Mouse (Mus musculus) monocyte, adult 2 months (primary cell): ENCODE measurements around the gene Cx3cr1.
"Not testable (repeated sequence)": the region's sequence is repeated elsewhere in the genome, so short reads cannot be mapped to it uniquely, and the experiment has no call there.

Experiments
- DNase-seq, 2 experiments: peaks; one replicate each; pipeline ENCODE4 v3.0.0; 2022; ENCODE audit warnings: low spot score in 2 of 2, low read depth in 1 of 2

Cx3cr1 gene

GRCm38 (mm10) chr9:120030421-120030820 is 39.3 kb downstream of the Cx3cr1 start:
- no peak for DNase-seq

- DNase-seq = no peak
Observed at GRCm38 (mm10) chr9:120029880-120030279, 39.8 kb downstream of the Cx3cr1 start.

- DNase-seq = no peak
Observed at GRCm38 (mm10) chr9:120027401-120028151, 42.1 kb downstream of the Cx3cr1 start.

- no peak for DNase-seq
Observed at GRCm38 (mm10) chr9:120024625-120025024, 45.1 kb downstream of the Cx3cr1 start.

GRCm38 (mm10) chr9:120024171-120024570 is 45.5 kb downstream of the Cx3cr1 start:
- DNase-seq = no peak

- DNase-seq = no peak
Observed at GRCm38 (mm10) chr9:120023086-120023811, 46.4 kb downstream of the Cx3cr1 start, which contains the start of gene Xirp1. Xirp1 (minus strand) TSS chr9:120023598.

- no peak for DNase-seq
Observed at GRCm38 (mm10) chr9:120021164-120021563, 48.5 kb downstream of the Cx3cr1 start.

- peak; percentile 29 to 52 for DNase-seq
Observed at GRCm38 (mm10) chr9:120020285-120020890, 49.3 kb downstream of the Cx3cr1 start.

GRCm38 (mm10) chr9:120016956-120017355 is 52.7 kb downstream of the Cx3cr1 start:
- DNase-seq = no peak

- DNase-seq = no peak
Observed at GRCm38 (mm10) chr9:120014828-120015227, 54.9 kb downstream of the Cx3cr1 start.

- DNase-seq = no peak
Observed at GRCm38 (mm10) chr9:120013251-120013820, 56.3 kb downstream of the Cx3cr1 start.

GRCm38 (mm10) chr9:120012781-120013180 is 56.9 kb downstream of the Cx3cr1 start:
- no peak for DNase-seq

GRCm38 (mm10) chr9:120012161-120012560 is 57.5 kb downstream of the Cx3cr1 start:
- not testable (repeated sequence) for DNase-seq

GRCm38 (mm10) chr9:120011533-120011932 is 58.1 kb downstream of the Cx3cr1 start:
- no peak for DNase-seq

GRCm38 (mm10) chr9:120010781-120011511 is 58.7 kb downstream of the Cx3cr1 start:
- DNase-seq = peak; percentile 56 to 86

GRCm38 (mm10) chr9:120009871-120010270 is 59.8 kb downstream of the Cx3cr1 start:
- DNase-seq = no peak

- no peak for DNase-seq
Observed at GRCm38 (mm10) chr9:120009226-120009841, 60.3 kb downstream of the Cx3cr1 start.

- DNase-seq = no peak
Observed at GRCm38 (mm10) chr9:120007833-120008232, 61.8 kb downstream of the Cx3cr1 start.

GRCm38 (mm10) chr9:120005936-120006335 is 63.7 kb downstream of the Cx3cr1 start:
- DNase-seq = no peak

- DNase-seq = no peak
Observed at GRCm38 (mm10) chr9:120002893-120003292, 66.8 kb downstream of the Cx3cr1 start.
